Mouse (Mus musculus): ENCODE measurements around the gene Ltbr. TPM values are rescaled to one million over a fixed set of nuclear protein-coding genes. Genes with fewer than 3 reads are reported as not detected.

Ltbr gene
- polyA plus RNA-seq (2012; rRNA removed), result 101 and 118 TPM in 2 replicates

DNA sequence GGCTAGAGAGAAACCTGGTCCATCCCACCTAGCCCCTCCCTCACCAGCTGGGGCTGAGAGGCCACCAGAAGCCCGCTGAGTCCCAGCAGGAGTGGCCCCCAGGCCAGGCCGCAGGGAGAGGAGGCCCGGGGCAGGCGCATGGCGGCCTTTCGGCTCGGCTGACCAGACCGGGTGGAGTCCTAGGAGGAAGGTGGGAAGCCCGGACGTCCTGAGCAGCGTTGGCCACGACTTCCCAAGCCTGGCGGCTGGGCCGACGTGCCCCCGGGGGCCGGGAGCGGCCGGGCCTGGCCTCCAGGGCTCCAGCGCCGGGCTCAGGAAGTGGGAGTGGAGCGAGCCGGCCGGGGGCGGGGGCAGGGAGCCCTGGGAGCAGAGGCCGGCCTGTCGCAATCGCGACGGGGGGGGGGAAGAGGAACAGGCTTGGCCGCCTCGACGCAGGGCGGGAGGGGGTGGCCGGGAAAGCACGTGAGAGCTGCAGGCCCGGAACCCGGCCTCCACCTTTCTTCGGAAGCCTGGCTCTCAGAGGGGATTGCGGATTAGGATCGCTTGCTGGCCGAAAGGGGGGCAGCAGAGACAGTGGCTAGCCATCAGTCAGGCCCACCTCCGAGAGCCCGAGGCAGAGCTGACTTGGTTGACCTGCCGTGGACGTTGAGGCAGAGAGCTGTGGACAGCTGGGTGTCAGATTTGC lies at the start of gene Ltbr:
Gene Ltbr, minus strand, starts transcription at position 340 of the 685 bp plus-strand sequence.
- DNase-seq (ENCODE audit: low spot score), result peak; percentile 86

DNA sequence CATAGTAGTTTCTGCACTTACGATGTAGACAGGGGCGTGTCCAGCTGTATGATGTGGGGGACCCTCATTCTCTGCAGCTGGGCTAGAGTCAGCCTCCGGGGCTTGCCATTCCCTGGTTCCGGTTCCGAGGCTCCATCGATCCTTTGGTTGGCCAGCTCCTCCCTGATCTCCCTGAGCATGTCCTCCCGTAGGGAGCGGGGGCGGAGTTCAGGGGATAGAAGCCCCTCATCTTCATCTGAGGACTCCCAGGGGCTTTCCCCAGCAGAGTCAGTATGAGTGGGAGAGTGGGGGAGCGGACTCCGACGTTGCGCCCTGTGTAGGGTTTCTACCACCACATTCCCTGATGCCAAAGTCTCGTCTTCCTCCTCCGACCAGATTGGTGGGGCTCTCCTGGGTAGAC lies 49.3 kb upstream of the Ltbr start:
- no peak for DNase-seq (ENCODE audit: low spot score)

DNA sequence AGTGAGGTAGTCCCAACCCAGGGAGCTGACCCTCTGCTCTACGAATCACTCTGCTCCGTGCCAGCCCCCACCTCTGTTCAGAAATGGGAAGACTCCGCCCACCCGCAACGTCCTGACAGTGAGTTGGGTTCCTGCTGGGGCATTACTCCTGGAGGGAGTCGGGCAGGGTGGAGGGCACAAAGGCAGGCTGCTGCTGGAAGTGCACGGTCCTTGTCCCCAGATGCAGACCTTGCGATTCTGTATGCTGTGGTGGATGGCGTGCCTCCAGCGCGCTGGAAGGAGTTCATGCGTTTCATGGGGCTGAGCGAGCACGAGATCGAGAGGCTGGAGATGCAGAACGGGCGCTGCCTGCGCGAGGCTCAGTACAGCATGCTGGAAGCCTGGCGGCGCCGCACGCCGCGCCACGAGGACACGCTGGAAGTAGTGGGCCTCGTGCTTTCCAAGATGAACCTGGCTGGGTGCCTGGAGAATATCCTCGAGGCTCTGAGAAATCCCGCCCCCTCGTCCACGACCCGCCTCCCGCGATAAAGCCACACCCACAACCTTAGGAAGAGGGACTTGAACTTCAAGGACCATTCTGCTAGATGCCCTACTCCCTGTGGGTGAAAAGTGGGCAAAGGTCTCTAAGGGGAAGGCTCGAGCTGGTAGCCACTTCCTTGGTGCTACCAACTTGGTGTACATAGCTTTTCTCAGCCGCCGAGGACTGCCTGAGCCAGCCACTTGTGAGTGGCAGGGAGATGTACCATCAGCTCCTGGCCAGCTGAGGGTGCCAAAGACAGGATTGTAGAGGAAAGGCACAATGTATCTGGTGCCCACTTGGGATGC lies 48.0 kb upstream of the Ltbr start:
- no peak for DNase-seq (ENCODE audit: low spot score)

DNA sequence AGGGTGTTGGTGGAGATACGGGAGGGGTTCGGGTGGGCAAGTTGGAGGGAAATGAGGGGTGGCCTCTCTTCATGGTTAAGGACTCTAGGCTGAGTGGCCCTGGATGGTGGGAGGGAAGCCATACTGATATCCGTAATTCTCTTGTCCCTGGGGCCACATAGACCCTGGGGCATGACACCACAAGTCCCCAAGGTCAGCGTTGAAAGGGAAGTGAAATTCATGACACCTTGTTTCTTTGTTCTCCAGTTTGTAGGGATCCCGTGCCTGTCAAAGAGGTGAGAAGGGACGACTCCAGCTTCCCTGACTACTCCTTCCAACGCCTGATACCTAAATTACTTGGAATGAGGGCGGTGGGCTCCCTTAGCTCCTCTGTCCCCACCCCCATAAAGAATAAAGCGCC lies 47.2 kb upstream of the Ltbr start:
- no peak for DNase-seq (ENCODE audit: low spot score)

DNA sequence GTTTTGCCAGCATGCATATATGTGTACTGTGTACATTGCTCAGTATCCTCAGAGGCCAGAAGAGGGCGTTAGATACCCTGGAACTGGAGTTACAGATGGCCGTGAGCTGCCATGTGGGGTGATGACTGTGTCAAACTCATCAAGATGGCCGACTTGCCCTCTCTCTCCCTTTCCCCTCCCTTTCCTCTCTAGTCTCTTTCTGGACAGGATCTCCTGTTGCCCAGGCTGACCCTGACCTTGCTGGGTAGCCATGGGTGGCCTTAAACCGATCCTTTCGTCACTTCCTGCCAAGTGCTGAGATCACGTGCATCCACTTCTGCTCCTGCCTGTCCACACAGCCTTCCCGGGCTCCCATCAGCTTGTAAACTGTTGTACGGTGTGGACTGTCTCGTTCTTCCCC lies 46.3 kb upstream of the Ltbr start:
- no peak for DNase-seq (ENCODE audit: low spot score)

DNA sequence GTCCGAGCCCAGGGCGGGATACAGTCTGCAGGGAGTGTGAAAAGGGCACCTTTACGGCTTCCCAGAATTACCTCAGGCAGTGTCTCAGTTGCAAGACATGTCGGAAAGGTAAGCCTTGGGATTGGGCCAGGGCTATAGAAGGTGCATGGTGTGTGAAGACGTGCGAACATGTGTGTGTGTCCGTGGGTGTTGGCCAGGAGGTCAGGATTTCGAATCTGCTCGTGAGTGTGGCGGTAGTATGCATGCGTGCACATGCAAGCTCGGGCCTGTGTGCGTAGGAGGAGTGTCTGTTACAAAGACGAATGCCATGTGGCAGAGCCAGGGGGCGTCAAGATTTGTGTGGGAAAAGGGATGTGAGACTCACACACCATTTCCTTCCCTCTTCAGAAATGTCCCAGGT lies 43.6 kb upstream of the Ltbr start:
- DNase-seq (ENCODE audit: low spot score), result no peak

DNA sequence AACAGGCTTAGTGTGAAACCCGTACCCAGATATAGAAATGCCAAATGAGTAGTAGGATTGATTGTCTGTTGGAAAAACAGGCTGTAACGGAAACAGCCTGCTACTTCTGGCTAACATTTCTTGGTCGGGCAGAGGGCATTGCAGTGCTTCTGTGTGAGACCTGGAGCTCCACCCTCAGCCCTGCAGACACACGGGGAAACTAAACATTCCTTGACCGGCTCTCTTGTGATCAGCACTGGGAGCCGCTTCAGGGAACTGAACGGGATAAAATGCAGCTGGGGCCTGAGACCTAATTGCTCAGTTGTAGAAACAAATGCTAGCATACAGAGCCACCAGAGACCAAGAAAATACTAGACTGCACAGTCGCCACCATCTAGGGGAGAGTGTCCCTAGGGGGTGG lies 42.6 kb upstream of the Ltbr start:
- DNase-seq (ENCODE audit: low spot score), result no peak

DNA sequence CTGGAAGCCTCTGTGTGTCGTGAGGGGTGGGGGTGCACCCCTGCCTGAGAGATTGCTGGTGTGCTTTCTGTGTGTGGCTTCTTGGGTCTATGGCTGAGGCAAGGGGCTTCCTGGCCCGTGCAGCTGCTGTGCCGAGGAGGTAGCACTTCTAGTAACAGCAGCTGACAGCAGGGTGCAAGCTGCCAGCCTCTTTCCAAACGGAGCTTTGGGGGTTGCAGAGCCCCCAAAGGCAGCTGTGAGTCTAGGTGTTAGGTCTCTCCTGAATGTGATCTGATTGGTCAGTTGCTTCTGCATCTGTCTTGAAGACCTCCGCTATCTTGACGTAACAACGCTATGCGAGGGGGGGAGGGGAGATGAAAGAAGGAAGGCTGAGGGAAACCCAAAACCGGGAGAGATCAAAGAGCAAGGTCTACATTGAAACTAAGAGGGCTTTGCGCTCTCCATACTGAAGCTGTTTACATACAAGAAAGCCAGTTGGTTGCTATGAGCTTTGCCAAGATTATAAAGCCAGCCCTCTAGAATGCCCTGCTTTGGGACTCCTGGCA lies 41.6 kb upstream of the Ltbr start:
- no peak for DNase-seq (ENCODE audit: low spot score)

DNA sequence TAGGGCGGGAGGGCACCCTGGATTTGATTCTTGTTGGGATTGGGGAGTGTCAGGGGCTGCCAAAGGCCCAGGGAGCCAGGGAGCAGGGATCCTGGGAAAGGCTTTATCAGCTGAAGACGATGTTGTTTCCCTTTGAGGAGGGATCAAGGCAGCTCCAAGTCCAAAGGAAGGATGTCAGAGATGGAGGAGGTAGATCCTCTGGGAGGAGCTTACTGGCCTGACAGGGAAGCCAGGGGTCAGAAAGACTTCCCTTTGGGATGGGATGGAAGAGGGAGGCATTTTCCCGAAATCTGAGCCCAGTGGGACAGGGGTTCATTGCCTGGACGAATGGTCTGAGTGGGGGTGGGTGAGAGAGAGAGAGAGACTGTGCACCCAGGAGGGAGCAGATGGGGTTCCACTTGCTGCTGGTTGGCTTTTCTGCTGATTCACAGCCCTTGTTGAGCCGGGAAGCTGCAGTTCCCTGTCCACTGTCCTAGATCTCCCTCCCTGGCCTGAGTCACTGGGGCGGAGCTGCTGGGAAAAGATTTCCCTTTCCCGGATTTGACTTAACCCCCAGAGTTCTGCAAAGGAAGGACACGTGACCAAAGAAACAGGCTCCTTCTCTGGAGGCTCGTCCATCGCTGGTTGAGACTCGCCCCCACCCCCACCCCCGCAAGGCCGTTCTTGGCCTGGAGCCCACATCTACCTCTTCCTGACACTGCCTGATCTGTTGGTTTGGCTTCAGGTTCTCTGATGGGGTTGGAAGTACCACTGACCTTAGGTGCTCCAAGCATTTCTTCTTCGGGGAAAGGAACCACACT lies 40.9 kb upstream of the Ltbr start:
- no peak for DNase-seq (ENCODE audit: low spot score)

DNA sequence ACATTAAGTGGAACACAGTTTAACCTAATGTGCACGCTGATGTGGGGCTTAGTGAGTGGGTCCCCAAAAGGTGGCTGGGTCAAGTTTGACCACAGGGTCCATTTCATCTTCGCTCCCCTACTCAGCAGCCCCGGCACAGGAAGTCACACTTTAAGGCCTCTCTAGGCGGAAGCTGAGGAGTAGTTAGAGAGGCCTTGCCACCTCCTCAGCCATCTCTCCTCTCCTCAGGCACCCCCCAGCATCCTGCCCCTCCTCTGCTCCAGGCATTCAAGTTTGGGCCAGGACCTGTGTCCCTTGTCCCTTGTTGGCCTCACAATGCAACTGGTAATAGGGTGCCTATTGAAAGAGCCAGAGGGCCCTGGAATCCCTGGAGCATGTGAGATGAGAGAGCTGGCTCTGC lies 40.0 kb upstream of the Ltbr start:
- no peak for DNase-seq (ENCODE audit: low spot score)

DNA sequence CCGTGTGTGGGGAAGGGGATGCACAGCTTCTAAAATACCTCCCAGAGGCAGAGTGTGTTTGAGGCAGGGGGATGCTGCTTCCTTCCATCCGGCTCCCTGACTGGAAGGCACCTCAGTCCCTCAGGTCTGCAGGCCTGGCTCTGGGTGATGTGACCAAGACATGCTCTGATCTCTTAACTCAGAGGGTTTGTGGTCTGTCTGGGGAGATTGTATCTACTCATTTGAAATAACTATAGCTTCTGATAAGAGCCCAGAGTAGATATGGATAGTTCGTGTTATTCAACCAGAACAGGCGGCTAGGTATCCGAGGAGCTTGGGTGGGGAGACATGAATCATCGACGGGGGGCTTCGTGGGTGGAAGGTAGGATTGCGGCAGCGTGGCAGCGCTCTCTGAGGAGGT lies 39.5 kb upstream of the Ltbr start:
- DNase-seq (ENCODE audit: low spot score), result no peak

DNA sequence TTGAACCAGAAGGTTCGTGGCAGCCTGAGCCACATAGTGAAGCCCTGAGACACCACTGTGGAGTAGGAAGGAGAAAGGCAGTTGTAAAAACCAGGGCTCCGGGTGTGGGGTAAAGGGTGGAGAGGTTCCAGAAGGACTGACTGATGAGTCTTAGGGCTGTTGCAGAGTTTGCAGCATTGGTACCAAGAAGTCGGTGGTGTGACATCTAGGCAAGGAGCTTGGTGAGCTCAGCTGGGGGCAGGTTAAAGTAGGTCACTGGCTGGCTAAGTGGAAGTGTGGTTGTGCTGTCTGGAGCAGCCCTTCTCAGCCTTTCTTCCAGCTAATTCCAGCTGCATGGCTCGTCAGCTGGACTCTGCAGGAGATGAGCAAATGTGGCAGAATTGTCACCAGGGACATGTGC lies 39.1 kb upstream of the Ltbr start:
- DNase-seq (ENCODE audit: low spot score), result no peak

DNA sequence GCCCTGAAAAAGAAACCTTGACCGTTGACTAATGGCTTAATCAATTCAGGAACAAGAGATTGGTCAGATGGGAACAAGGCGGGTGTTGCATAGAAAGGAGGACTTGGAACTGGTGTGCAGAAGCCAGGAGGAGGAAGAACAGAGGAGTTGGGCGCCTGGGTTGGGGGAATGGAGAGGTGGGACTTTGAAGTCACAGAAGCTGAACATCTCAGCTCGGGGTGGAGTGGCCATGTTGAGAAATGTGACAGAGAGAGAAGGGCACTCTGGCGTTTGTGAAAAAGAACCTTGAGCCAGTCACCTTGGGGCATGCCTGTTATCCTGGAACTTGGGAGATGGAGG lies 38.3 kb upstream of the Ltbr start:
- no peak for DNase-seq (ENCODE audit: low spot score)

DNA sequence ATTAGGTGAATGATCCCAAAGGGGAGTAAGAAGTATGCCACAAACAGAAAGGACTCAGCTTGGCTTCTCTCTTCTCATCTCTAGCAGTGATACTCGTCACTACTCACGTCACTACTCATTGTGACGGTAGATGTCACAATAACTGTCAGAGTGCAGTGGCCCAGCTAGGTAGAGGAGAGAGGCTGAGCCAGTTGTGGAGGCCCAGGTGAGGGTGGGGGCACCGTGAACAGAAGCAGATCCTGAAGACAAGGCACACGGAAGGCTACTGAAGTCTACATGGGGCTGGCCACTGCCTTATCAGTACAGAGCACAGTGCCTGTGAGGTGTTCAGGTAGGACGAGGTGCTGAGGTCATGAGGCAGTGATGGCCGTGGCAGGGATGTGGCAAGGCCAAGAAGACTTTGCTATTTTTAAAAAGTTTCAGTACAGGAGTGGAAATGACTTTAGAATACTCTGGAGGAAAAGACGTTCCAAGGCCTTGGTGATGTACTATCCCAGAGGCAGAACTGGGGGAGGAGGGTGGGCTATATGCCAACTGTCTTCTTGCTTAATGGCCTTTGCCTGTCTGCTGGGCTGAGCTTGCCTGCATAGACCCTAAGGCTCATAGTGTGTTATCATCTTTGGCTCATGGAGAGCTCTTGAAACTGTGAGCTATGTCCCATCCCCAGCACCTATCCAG lies 37.8 kb upstream of the Ltbr start:
- DNase-seq (ENCODE audit: low spot score), result no peak

DNA sequence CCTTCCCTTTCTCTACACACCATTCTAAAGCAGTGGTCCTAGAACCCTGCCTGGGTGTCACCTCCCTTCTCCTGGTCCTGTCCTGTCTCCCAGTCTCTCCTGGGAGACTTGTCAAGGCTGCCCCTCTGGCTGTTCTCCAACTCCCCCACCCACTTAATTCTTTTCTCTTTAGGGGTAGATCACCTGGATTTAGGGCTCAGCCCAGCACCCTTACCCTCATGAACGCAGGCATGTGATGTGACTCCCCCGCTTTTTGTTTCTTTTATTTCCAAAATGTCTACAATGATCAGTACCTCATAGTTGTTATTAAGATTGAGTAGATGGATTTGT lies 37.3 kb upstream of the Ltbr start:
- no peak for DNase-seq (ENCODE audit: low spot score)

DNA sequence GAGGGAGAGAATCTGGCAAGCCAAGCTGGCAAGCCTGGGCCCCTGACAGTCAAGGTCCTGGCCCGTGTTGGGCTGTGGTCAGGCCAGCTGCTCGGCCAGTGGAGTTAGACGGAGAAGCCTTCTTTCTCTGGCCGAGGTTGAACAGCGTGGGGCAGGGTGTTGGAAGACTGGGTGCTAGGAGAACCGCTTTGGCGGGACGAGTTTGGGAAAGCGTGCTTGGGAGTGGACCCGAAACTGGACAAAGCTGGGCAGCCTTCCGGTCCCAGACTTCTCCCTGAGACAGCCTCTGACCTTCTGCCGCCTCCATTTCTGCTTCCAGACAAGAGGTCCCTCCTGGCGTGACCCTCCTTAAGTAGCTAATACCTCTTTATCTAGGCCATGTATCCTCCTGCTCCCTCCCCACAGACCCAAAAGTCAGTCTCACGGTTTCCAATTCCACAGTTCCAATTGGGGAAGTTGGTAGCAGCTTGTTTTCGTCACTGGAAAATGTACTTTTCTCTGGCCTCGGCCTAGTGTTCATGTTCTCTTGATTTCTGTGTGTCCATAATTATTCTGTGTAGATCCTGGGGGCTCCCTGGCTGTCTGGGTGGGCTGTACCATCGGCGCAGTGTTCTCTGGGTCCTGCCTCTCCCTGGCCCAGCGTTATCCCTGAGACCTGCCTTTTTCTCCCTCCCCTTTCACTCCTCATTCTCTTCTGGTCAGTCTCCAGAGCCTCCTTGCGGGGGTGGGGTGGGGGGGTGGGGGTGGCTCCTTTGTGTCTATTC lies 36.7 kb upstream of the Ltbr start:
- DNase-seq (ENCODE audit: low spot score), result no peak

DNA sequence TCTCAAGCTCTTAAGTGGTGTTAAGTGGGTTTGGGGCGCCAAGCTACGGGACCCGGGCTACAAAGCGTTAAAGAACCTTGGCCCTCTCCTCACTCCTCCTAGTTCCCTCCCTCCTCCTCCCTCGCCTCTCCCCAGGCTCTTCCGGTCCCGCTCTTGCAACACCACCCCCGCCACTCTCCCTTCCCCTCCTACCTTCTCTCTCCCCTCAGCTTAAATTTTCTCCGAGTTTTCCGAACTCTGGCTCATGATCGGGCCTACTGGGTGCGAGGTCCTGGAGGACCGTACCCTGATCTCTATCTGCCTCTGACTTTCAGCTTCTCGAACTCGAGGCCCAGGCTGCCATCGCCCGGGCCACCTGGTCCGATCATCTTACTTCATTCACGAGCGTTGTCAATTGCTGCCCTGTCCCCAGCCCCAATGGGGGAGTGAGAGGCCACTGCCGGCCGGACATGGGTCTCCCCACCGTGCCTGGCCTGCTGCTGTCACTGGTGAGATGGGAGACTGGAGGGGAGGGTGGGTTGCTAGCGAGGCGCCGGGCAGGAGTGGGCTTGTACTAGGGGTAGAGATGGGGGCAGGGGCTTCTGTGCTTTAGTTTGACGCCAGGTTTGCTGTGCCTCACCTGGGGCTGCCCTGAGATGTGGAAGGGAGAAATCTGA lies 36.0 kb upstream of the Ltbr start:
- no peak for DNase-seq (ENCODE audit: low spot score)

DNA sequence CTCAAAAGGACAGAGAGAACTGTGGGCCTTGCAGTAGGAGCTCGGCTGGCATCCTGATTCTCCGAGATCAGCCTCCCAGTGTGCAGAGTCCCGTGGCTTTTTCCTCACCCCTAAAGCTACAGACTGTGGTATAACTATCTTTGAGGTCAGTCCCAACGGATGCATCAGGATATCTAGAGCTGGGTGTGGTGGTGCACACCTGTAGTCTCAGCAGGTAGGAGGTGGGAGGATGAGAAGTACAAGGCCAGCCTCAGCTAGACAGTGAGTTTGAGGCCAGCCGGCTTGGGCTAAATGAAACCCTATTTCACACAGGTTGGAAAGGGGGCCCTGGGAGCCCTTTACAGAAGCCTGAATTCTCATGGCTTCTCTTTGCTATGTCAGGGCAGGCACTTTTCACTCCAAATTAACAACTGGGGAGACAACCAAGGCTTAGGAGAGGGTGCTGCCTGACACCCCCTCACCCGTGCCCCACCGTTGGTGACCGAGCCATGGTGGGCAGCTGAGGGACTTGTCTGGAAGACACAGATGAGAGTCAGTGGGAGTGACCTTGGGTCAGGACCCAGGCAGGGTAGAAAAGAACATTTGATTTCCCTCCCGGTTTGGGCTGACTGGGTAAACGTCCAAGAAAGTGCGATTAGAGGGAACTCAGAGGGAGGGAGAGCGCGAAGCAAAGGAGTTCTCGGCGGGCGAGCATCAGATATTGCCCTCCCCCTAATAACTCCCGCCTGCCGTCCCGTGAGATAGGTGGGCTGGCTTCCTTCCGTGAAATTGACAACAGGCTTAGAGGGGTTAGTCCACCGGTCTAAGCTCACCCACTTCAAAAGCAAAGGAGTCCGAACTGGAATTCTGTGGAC lies 35.3 kb upstream of the Ltbr start, which contains the start of gene Tnfrsf1a:
Gene Tnfrsf1a, plus strand, starts transcription at position 642 of the 854 bp plus-strand sequence.
- no peak for DNase-seq (ENCODE audit: low spot score)

DNA sequence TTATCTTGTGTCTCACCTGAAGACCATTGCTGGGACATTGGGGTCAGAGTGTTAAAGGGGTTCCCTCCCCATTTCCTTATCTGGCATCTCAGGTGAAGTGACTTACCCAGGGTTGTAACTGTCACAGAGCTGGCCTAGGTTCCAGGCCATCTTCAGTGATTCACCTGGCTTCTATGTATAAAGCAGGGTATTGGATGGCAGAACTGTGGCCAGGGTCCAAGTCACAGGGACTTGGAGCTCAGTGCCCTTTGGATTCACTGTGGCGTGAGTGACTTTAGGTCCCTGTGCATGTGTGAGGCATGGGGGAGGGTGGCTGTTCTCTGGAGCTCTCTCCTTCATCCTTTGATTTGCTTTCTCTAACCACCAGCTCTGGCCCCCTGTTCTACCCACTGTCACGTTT lies 32.3 kb upstream of the Ltbr start:
- no peak for DNase-seq (ENCODE audit: low spot score)

DNA sequence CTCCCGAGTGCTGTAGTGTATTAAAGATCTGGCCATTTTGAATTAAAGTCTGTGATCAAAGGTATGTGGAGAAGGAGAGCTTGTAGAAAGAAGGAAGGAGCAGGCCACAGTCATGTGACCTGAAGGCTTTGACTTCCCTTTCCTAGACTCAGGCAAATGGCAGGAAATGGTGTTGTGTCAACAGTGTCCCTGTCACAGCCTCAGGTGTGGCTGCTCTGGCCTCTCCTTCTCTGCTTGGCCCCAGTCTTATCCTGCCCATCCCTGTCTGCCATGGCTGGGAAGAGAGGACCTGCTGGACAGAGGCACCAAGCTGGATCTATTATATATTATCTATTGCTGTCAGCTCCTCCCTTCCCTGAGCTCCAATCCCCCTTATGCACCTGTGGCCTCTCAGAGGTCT lies 31.9 kb upstream of the Ltbr start:
- DNase-seq (ENCODE audit: low spot score), result no peak
